Mouse (Mus musculus) layer of hippocampus, adult 18-20 months (tissue): Measurements from ENCODE around the gene Atg4d. TPM values are rescaled to one million over a fixed set of nuclear protein-coding genes. Genes with fewer than 3 reads are reported as not detected.
"Not testable (repeated sequence)": the region's sequence is repeated elsewhere in the genome, so short reads cannot be mapped to it uniquely, and the experiment has no call there.

Experiments used
- DNase-seq, 2 experiments: peaks; one replicate each; pipeline ENCODE4 v3.0.0; 2022; ENCODE audit warnings: low spot score in 2 of 2
- total RNA-seq, 2 experiments: library from RNA; stranded (reverse); gene quantifications; 2 replicates each; pipeline ENCODE4 v1.2.3; 2021

Gene Atg4d
- total RNA-seq, 2 experiments from 2014 or later = 43.6 to 50.9 TPM

GRCm38 (mm10) chr9:21239465-21239848, 25.6 kb upstream of the Atg4d start:
- no peak for DNase-seq

- DNase-seq = peak; percentile 65 to 91
Observed at GRCm38 (mm10) chr9:21241343-21241742, 23.8 kb upstream of the Atg4d start.

GRCm38 (mm10) chr9:21243826-21244427, 21.2 kb upstream of the Atg4d start:
- peak in 1 of 2 experiments; percentile 30 for DNase-seq

GRCm38 (mm10) chr9:21244428-21245112, 20.5 kb upstream of the Atg4d start:
- DNase-seq = peak in 1 of 2 experiments; percentile 46

GRCm38 (mm10) chr9:21245113-21245487, 20.0 kb upstream of the Atg4d start:
- DNase-seq = no peak

- no peak for DNase-seq
Observed at GRCm38 (mm10) chr9:21246342-21246741, 18.8 kb upstream of the Atg4d start.

GRCm38 (mm10) chr9:21248326-21248725, 16.8 kb upstream of the Atg4d start, which contains the start of gene S1pr5:
Gene S1pr5 (minus strand): TSS chr9:21248443.
- peak in 1 of 2 experiments; percentile 61 for DNase-seq

- no peak for DNase-seq
Observed at GRCm38 (mm10) chr9:21249629-21250508, 15.2 kb upstream of the Atg4d start.

GRCm38 (mm10) chr9:21250509-21250908, 14.6 kb upstream of the Atg4d start:
- no peak for DNase-seq

- DNase-seq = no peak
Observed at GRCm38 (mm10) chr9:21251116-21251735, 13.9 kb upstream of the Atg4d start.

- no peak for DNase-seq
Observed at GRCm38 (mm10) chr9:21254690-21255089, 10.4 kb upstream of the Atg4d start.

GRCm38 (mm10) chr9:21256349-21256748, 8.7 kb upstream of the Atg4d start:
- DNase-seq = not testable (repeated sequence)

GRCm38 (mm10) chr9:21260491-21261040, 4.5 kb upstream of the Atg4d start:
- DNase-seq = no peak

GRCm38 (mm10) chr9:21261831-21262230, 3.3 kb upstream of the Atg4d start:
- no peak for DNase-seq

GRCm38 (mm10) chr9:21264272-21264999, 657 bp upstream of the Atg4d start:
- no peak for DNase-seq

GRCm38 (mm10) chr9:21265611-21266010, 518 bp downstream of the Atg4d start:
- no peak for DNase-seq

- no peak for DNase-seq
Observed at GRCm38 (mm10) chr9:21266889-21267288, 1.8 kb downstream of the Atg4d start.

GRCm38 (mm10) chr9:21268305-21268704, 3.2 kb downstream of the Atg4d start:
- DNase-seq = no peak

- DNase-seq = not testable (repeated sequence)
Observed at GRCm38 (mm10) chr9:21269590-21269989, 4.5 kb downstream of the Atg4d start.

GRCm38 (mm10) chr9:21272391-21272790, 7.3 kb downstream of the Atg4d start:
- no peak for DNase-seq
